Mouse (Mus musculus) stomach, embryonic 16.5 days (tissue): ENCODE data around the gene Gm49333. TPM values are rescaled to one million over a fixed set of nuclear protein-coding genes. Genes with fewer than 3 reads are reported as not detected.
A peak's percentile ranks its signal among the peaks of the same experiment; 100 is the strongest.

Experiments used
- ATAC-seq: fragments of 200-750 bp; cut with Nextera tagmentation; 2 replicates; pipeline ENCODE4 v1.8.0; 2017; ENCODE audit warnings: moderate number of reproducible peaks, moderate TSS enrichment; ENCODE audit not compliant: insufficient read depth, low FRiP score
- H3K27ac ChIP-seq: fragments of 300-500 bp; sonication (generic); 2 replicates; pipeline ENCODE4 v1.5.1; 2014; ENCODE audit warnings: low read length
- H3K27me3 ChIP-seq: fragments of 300-500 bp; sonication (generic); 2 replicates; pipeline ENCODE4 v1.6.1; 2014; ENCODE audit warnings: low read length, control low read depth, mixed read lengths; ENCODE audit not compliant: control insufficient read depth, insufficient read depth
- H3K36me3 ChIP-seq: fragments of 300-500 bp; sonication (generic); 2 replicates; pipeline ENCODE4 v1.6.1; 2014; ENCODE audit warnings: low read length; ENCODE audit not compliant: control insufficient read depth, insufficient read depth
- H3K4me1 ChIP-seq: fragments of 300-500 bp; sonication (generic); 2 replicates; pipeline ENCODE4 v1.6.1; 2014; ENCODE audit warnings: low read length, control low read depth, mixed read lengths; ENCODE audit not compliant: control insufficient read depth, insufficient read depth
- H3K4me2 ChIP-seq: fragments of 300-500 bp; sonication (generic); 2 replicates; pipeline ENCODE4 v1.6.1; 2014; ENCODE audit warnings: low read depth, low read length, mixed read lengths
- H3K4me3 ChIP-seq: fragments of 300-500 bp; sonication (generic); replicated peaks from 2 replicates; pipeline ENCODE4 v1.5.1; 2014; ENCODE audit warnings: mild to moderate bottlenecking, low read length
- H3K9ac ChIP-seq: fragments of 300-500 bp; sonication (generic); 2 replicates; pipeline ENCODE4 v1.6.1; 2014; ENCODE audit warnings: low read length
- H3K9me3 ChIP-seq: fragments of 300-500 bp; sonication (generic); replicated peaks from 2 replicates; pipeline ENCODE4 v1.6.1; 2016; ENCODE audit warnings: low read length, control low read depth; ENCODE audit not compliant: control insufficient read depth
- WGBS: fragments of 180-500 bp; shearing (Covaris S2); extraction: QIAGEN DNeasy Blood & Tissue Kit; methylation state at CpG from one replicate; pipeline ENCODE4 v1.1.7; 2014; 5-methylcytosine and 5-hydroxymethylcytosine counted together
- polyA plus RNA-seq: library from polyadenylated mRNA; unstranded; fragments of >200 nt; fragmentation: Nextera tagmentation; extraction: Ambion mirVana; gene quantifications from 2 replicates; pipeline ENCODE4 v1.2.1, GENCODE M21; 2015

Gm49333 gene
- 0.14 TPM in 1 of 2 replicates, not detected in the other for polyA plus RNA-seq

- peak within 1 kb of the TSS; percentile 91 for H3K27ac ChIP-seq
- no peaks in the 10 kb centered on the region; the same call in 1 of the 2 replicates for H3K36me3 ChIP-seq
- 1% methylated on average over 41 of the region's 41 CpGs for WGBS
- H3K27me3 ChIP-seq: no peaks in the 10 kb centered on the region
- peaks cover 7% of the 10 kb centered on the region for H3K4me1 ChIP-seq
- H3K9ac ChIP-seq: peak within 1 kb of the TSS; percentile 93
- peak within 1 kb of the TSS; percentile 99 for H3K4me2 ChIP-seq
- no peaks in the 10 kb centered on the region for H3K9me3 ChIP-seq
- ATAC-seq: peak; percentile 98
- peak within 1 kb of the TSS; percentile 97 for H3K4me3 ChIP-seq
Measured at GRCm38 (mm10) chr16:20611357-20612227, at the start of gene Gm49333, which contains the start of the genes Eef1akmt4 and Alg3. Gm49333 (plus strand) TSS chr16:20611610. Eef1akmt4 (plus strand) TSS chr16:20611593. Alg3 (minus strand) TSS chr16:20611735.

- H3K4me1 ChIP-seq: no peaks in the 10 kb centered on the region
- H3K27ac ChIP-seq: no peak overlapping the region
- H3K4me2 ChIP-seq: no peak overlapping the region
- H3K9ac ChIP-seq: no peak overlapping the region
- 39% methylated on average over 1 of the region's 1 CpGs for WGBS
- no peak overlapping the region for H3K4me3 ChIP-seq
- no peak for ATAC-seq
- H3K36me3 ChIP-seq: peaks cover 17% of the 10 kb centered on the region; the same call in 1 of the 2 replicates
- no peaks in the 10 kb centered on the region for H3K9me3 ChIP-seq
- no peaks in the 10 kb centered on the region for H3K27me3 ChIP-seq
Measured at GRCm38 (mm10) chr16:20565075-20565474, 46.3 kb upstream of the Gm49333 start.

- Histone ChIP-seq H3K9me3 (no peaks in the 10 kb centered on the region), H3K4me3 (peak within 1 kb of the TSS; percentile 56), H3K27ac (no peak within 1 kb of the TSS), H3K4me2 (peak within 1 kb of the TSS; percentile 90), H3K36me3 (no peaks in the 10 kb centered on the region), H3K4me1 (peaks cover 10% of the 10 kb centered on the region), H3K27me3 (peaks cover 43% of the 10 kb centered on the region), H3K9ac (peak within 1 kb of the TSS; percentile 66)
- WGBS: under 1% methylated on average over 24 of the region's 24 CpGs
- ATAC-seq: peak; percentile 64; the same call in 1 of the 2 replicates
Measured at GRCm38 (mm10) chr16:20589366-20589938, 22.0 kb upstream of the Gm49333 start, which contains the start of gene Vwa5b2. Vwa5b2 (plus strand) TSS chr16:20589471.

DNA sequence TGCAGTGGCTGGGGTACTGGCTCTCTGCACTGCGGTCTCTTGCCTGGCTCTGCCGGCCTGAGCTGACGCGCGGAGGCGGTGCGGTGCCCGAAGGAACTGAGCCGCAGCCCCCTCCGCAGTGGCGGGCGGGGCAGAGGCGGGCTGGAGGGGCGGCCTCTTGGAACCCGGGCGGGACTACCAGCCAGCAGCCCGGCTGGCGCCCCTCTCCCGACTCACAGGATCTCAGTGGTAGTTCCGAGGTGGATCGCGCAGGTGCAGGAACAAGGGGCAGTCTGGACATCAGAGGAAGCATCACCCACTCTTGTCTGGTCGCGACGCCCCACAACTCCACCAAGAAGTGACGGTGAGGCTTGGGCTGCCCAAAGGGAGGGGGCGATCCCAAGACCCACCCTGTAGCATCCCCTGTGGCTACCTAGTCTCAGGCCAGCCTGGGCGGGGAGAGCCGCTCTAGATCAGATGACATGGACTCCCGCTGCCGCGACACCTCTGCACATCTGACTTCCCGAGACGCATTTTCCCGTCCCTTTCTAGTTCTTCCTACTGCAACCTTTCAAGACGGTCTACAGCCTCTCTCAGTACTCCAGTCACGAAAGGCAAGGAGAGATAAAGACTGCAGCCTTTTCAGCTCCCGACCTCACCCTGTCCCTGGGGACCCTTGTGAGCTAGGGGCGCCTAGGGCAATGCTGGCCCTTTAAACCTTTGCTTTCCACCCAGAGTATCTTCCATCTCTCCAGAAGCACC, 21.3 kb upstream of the Gm49333 start:
- peak overlapping the region; percentile 66 for H3K9ac ChIP-seq
- WGBS: under 1% methylated on average over 39 of the region's 39 CpGs

GRCm38 (mm10) chr16:20590680-20591038, 20.8 kb upstream of the Gm49333 start:
- no peaks in the 10 kb centered on the region for H3K36me3 ChIP-seq
- ATAC-seq: no peak
- peak overlapping the region; percentile 56 for H3K4me3 ChIP-seq
- H3K27me3 ChIP-seq: peaks cover 43% of the 10 kb centered on the region
- no peak overlapping the region for H3K27ac ChIP-seq
- peak overlapping the region; percentile 90 for H3K4me2 ChIP-seq
- H3K4me1 ChIP-seq: peaks cover 10% of the 10 kb centered on the region
- 3% methylated on average over 17 of the region's 17 CpGs for WGBS
- no peaks in the 10 kb centered on the region for H3K9me3 ChIP-seq
- H3K9ac ChIP-seq: 0 out of 2 replicates have a peak overlapping the region, but pooled peaks have one; percentile 66

More for the DNA sequence above, 21.3 kb upstream of the Gm49333 start:
- Histone ChIP-seq H3K4me1 (peaks cover 10% of the 10 kb centered on the region), H3K4me3 (peak overlapping the region; percentile 56), H3K27me3 (peaks cover 43% of the 10 kb centered on the region), H3K36me3 (no peaks in the 10 kb centered on the region), H3K27ac (no peak overlapping the region), H3K4me2 (peak overlapping the region; percentile 90), H3K9me3 (no peaks in the 10 kb centered on the region)
- ATAC-seq: peak; percentile 68; the same call in 1 of the 2 replicates

- no peaks in the 10 kb centered on the region for H3K36me3 ChIP-seq
- no peaks in the 10 kb centered on the region for H3K9me3 ChIP-seq
- no peak for ATAC-seq
- no peak overlapping the region for H3K9ac ChIP-seq
- H3K27me3 ChIP-seq: peaks cover 43% of the 10 kb centered on the region
- no peak overlapping the region for H3K4me2 ChIP-seq
- no peak overlapping the region for H3K27ac ChIP-seq
- WGBS: 4% methylated on average over 48 of the region's 48 CpGs
- peaks cover 10% of the 10 kb centered on the region for H3K4me1 ChIP-seq
- peak overlapping the region; percentile 19; the same call in 1 of the 2 replicates for H3K4me3 ChIP-seq
Measured at GRCm38 (mm10) chr16:20591076-20591705, 20.2 kb upstream of the Gm49333 start.

DNA sequence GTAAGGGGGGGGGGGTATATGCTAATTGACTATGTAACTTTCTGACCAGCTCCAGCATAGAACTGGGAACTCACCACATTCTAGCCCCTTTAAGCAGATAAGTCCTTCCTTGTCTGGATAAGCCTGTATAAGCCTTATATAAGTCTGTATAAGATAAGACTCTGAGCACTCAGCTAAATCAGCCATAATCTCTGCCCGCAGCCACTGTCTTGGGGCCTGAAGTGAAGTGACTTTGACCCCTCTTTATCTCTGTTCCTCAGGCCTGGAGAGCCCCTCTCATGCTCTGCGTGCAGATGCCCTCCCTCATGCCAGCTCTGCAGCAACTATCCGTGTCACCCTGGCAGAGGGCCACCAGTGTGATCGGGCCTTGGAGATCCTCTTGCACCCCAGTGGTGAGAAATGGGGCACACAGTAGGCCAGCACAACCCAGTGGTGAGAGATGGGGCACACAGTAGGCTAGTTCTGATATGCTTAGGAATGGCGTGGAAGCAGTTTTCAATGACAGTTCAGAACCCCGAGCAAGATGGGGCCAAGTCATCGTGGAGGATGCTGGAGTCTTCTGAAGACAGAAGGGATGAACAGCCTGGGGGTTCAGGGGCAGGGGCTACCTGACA, 16.2 kb upstream of the Gm49333 start:
- Histone ChIP-seq H3K27ac (no peak overlapping the region), H3K4me3 (no peak overlapping the region), H3K36me3 (no peaks in the 10 kb centered on the region), H3K9ac (no peak overlapping the region), H3K4me2 (no peak overlapping the region), H3K4me1 (peaks cover 3% of the 10 kb centered on the region), H3K9me3 (no peaks in the 10 kb centered on the region), H3K27me3 (peaks cover 27% of the 10 kb centered on the region)
- 75% methylated on average over 7 of the region's 7 CpGs for WGBS
- ATAC-seq: no peak

DNA sequence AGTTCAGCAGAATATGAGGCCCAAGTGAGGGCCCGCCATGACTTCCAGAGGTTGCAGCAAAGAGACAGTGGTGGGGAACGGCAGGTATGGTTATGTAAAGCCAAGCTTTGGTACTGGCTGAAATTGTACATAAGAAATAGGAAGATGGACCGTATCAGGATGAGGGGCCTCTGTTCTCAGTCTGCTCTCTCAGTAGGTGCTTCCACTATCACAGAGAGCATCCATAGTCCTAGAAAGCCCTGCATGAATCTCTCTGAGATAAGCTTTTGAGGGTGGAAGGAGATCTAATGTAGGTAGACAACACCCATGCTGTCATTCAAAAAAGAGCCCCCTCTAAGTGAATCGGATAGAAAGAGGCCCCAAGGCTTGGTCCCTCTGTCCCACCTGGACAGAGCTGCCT, 15.7 kb upstream of the Gm49333 start:
- 79% methylated on average over 4 of the region's 4 CpGs for WGBS
- no peaks in the 10 kb centered on the region for H3K36me3 ChIP-seq
- no peaks in the 10 kb centered on the region for H3K9me3 ChIP-seq
- H3K9ac ChIP-seq: no peak overlapping the region
- peaks cover 21% of the 10 kb centered on the region for H3K27me3 ChIP-seq
- no peak overlapping the region for H3K27ac ChIP-seq
- peaks cover 3% of the 10 kb centered on the region for H3K4me1 ChIP-seq
- no peak overlapping the region for H3K4me3 ChIP-seq
- ATAC-seq: no peak
- H3K4me2 ChIP-seq: no peak overlapping the region
